Mouse (Mus musculus): ENCODE data around the gene Ager.

DNA sequence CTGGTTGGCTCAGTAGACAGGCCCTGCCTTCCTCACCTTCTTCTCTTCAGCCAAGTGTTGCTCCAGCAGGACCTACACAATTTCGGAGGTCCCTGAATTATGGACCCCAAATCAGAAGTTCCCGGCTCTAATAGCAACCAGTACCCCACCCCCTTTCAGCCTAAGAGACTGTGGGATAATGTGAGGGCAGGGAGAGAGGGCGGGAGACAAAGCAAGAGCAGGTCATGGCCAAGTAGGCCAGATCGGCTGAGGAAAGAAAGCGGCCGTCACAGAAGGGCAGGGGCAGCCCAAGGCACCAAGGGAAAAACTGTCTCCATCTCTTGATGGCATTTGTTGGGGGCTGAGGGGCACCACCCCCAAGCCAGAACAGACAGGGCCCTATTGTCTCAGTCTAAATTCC lies 18.2 kb downstream of the Ager start, which contains the start of gene Egfl8:
- no peak for TF ChIP-seq CTCF (IDR thresholded peaks at IDR 0.05; ENCODE audit: low read depth, low read length)
- TF ChIP-seq POLR2AphosphoS5 (IDR thresholded peaks at IDR 0.05; ENCODE audit: insufficient replicate concordance, low read depth, low read length), result no peak
